Mouse (Mus musculus): Measurements from ENCODE around the gene Ifngr1.

Gene Ifngr1

GRCm38 (mm10) chr10:19591641-19592441, at the start of gene Ifngr1:
Ifngr1 (plus strand) TSS chr10:19591949.
- in situ Hi-C loops (cut with MseI, MboI) = no loop called here

GRCm38 (mm10) chr10:19546825-19547224, 44.9 kb upstream of the Ifngr1 start:
- in situ Hi-C loops (cut with MseI, MboI) = no loop called here

DNA sequence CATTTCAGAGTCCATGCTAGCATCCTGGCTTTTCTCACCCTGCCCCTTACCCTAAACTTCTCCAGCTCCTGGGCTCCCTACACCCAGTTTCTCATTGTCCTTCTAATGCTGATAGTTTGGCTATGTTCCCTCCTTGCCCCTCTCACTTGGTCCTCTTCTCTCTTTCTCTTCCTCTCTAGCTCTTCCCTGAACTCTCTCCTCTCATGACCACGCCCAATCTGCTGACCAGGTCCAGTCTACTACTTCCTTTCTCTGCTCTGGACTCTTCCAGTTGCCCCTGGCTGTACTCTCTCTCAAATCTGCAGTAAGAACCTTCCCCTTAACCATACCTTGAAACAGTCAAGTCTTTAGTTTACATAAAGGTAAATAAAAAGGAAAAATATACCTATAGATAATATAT, 43.7 kb upstream of the Ifngr1 start:
- in situ Hi-C loops (cut with MseI, MboI) = no loop called here

- in situ Hi-C loops (cut with MseI, MboI) = no loop called here
These were observed 43.3 kb upstream of the Ifngr1 start for GRCm38 (mm10) chr10:19548491-19548890.

- in situ Hi-C loops (cut with MseI, MboI) = no loop called here
These were observed 40.2 kb upstream of the Ifngr1 start for GRCm38 (mm10) chr10:19551585-19551984.

- in situ Hi-C loops (cut with MseI, MboI) = no loop called here
These were observed 37.9 kb upstream of the Ifngr1 start for GRCm38 (mm10) chr10:19553857-19554256.

- in situ Hi-C loops (cut with MseI, MboI) = no loop called here
These were observed 34.1 kb upstream of the Ifngr1 start for GRCm38 (mm10) chr10:19557696-19558095.

DNA sequence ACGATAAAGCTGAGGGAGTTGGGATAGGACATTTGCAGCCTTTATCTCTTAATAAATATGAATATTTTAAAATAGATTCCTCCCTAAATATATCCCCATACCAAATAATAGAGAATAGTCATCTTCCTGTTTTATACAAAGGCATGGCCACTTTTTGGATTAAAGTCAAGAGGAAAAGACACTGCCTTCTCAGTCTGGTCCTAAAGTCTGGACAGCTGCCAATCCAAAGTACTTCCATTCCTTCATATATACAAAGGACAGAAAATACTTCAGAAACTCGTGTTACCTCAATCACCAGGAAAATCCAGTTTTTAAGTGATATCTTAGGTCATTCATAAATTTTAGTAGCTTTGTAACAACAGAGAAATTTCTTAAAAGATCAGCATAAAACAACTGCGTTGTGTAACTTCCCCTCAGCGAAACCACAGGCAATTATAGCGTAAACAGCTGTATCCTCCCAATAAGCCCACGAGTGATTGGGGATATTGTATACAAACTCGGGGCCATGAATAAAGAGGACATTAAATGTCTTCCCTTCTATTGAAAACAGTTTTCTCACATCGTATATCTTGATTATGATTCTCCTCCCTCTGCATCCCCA, 32.1 kb upstream of the Ifngr1 start:
- in situ Hi-C loops (cut with MseI, MboI) = no loop called here

DNA sequence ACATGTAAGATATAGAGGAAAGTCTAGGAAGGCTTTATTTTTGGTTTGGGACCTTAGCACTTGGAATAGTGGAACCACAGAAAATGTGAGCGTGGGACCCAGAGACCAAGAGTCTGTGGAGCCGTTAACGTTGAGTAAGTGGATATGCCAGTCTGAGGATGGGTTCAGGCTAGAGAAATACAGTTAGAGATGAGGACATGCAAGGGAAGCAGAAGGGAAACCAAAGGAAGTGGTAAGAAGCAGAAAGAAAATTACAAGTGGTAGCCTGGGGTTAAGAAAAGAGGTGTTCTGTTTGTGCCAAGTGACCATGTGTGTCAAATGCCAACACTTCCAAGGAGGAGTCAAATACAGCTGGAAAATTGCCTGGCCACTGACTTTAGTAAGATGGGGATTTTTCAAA, 29.2 kb upstream of the Ifngr1 start:
- in situ Hi-C loops (cut with MseI, MboI) = no loop called here

DNA sequence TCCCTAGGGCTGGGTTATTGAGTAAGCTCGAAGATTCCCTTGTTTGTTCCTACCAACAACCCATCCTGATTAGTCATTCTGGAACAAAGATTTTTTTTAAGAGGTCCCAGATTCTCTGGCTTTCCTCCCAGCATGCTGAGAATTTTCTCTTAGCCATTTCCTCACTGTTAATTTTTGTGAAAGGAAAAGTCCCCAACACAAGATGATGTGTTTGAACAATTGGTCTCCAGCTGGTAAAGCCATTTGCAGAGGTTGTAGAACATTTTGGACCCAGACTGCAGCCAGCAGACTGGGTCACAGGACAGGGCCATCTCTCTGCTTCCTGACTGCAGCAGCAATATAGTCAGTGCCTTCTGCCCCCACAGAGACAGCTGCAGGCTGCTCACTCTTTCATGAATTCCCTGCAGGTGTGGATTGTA, 28.3 kb upstream of the Ifngr1 start:
- in situ Hi-C loops (cut with MseI, MboI) = no loop called here

DNA sequence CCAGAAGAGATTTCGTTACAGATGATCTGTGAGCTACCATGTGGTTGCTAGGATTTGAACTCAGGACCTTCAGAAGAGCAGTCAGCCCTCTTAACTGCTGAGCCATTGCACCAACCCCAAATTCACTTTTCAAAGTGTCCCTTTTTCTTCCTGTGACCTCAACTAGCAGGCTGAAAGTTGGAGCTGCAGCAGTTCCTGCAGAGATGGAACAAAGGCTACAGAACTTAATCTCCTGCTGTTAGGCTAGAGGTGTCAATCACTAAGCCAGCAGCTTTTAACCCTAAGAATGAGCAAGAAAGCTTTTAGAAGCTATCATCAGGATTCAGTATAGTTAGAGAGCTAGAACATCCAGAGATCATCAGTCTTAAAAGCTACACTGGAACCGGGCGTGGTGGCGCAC, 24.3 kb upstream of the Ifngr1 start:
- in situ Hi-C loops (cut with MseI, MboI) = no loop called here

DNA sequence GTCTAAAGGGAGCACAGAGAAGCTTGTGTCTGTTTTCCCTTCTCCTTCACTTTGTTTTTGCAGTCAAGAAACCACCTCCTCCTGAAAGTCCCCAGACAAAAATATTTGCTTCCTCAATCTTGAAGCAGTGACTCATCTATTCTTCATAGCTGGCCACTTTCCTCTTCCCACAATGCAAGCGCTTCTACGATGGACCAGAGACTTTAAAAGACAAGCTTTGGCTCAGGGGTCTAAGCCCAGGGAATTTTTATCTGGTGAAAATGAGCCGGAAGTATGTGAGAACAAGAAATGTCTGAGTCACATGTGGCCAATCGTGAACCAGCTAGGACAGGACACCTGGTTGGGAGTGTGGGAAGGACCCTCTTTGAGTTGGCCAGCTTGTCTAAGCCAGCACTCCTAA, 21.5 kb upstream of the Ifngr1 start:
- in situ Hi-C loops (cut with MseI, MboI) = no loop called here

GRCm38 (mm10) chr10:19570716-19571115, 21.0 kb upstream of the Ifngr1 start:
- in situ Hi-C loops (cut with MseI, MboI) = no loop called here

GRCm38 (mm10) chr10:19577571-19577970, 14.2 kb upstream of the Ifngr1 start:
- in situ Hi-C loops (cut with MseI, MboI) = no loop called here

GRCm38 (mm10) chr10:19578001-19578400, 13.7 kb upstream of the Ifngr1 start:
- in situ Hi-C loops (cut with MseI, MboI) = no loop called here

GRCm38 (mm10) chr10:19578409-19578986, 13.3 kb upstream of the Ifngr1 start:
- in situ Hi-C loops (cut with MseI, MboI) = no loop called here

GRCm38 (mm10) chr10:19580660-19581059, 11.1 kb upstream of the Ifngr1 start:
- in situ Hi-C loops (cut with MseI, MboI) = no loop called here

GRCm38 (mm10) chr10:19581844-19582582, 9.7 kb upstream of the Ifngr1 start:
- in situ Hi-C loops (cut with MseI, MboI) = no loop called here

GRCm38 (mm10) chr10:19582806-19583430, 8.8 kb upstream of the Ifngr1 start:
- in situ Hi-C loops (cut with MseI, MboI) = no loop called here

GRCm38 (mm10) chr10:19584064-19584463, 7.7 kb upstream of the Ifngr1 start:
- in situ Hi-C loops (cut with MseI, MboI) = no loop called here

- in situ Hi-C loops (cut with MseI, MboI) = no loop called here
These were observed 6.9 kb upstream of the Ifngr1 start for GRCm38 (mm10) chr10:19584846-19585245.

- in situ Hi-C loops (cut with MseI, MboI) = no loop called here
These were observed 5.9 kb upstream of the Ifngr1 start for GRCm38 (mm10) chr10:19585860-19586259.

Measured in mouse trophoblast stem cell (cell line).